Mouse (Mus musculus) liver, adult 2 months (tissue): ENCODE results near the gene Irx2. TPM values are rescaled to one million over a fixed set of nuclear protein-coding genes. Genes with fewer than 3 reads are reported as not detected.

Experiments
- DNase-seq: peaks from one replicate; pipeline ENCODE4 v3.0.0-alpha.2; 2011; ENCODE audit warnings: low read depth, low spot score; ENCODE audit errors: extremely low read depth
- H3K27ac ChIP-seq: fragments of 200-500 bp; replicated peaks from 2 replicates; pipeline ENCODE4 v1.5.1; 2012; ENCODE audit warnings: low read depth, mild to moderate bottlenecking, control low read depth, inconsistent platforms, low read length; ENCODE audit not compliant: insufficient read depth
- H3K27me3 ChIP-seq: fragments of 200-500 bp; 2 replicates; pipeline ENCODE4 v1.6.1; 2012; ENCODE audit warnings: mild to moderate bottlenecking, moderate library complexity, low read length, inconsistent platforms; ENCODE audit not compliant: control insufficient read depth, insufficient read depth
- H3K36me3 ChIP-seq: fragments of 200-500 bp; 2 replicates; pipeline ENCODE4 v1.6.1; 2012; ENCODE audit warnings: low read length, inconsistent platforms; ENCODE audit not compliant: control insufficient read depth, insufficient read depth
- H3K4me1 ChIP-seq: fragments of 200-500 bp; 2 replicates; pipeline ENCODE4 v1.6.1; 2011; ENCODE audit warnings: low read length; ENCODE audit not compliant: control insufficient read depth, insufficient read depth
- H3K4me3 ChIP-seq: fragments of 200-500 bp; 2 replicates; pipeline ENCODE4 v1.5.1; 2011; ENCODE audit warnings: low read depth, mild to moderate bottlenecking, control low read depth, low read length, moderate library complexity; ENCODE audit not compliant: insufficient read depth
- H3K79me2 ChIP-seq: fragments of 200-500 bp; 2 replicates; pipeline ENCODE4 v1.6.1; 2012; ENCODE audit warnings: inconsistent platforms, mild to moderate bottlenecking, low read length, moderate library complexity; ENCODE audit not compliant: control insufficient read depth, insufficient read depth
- H3K9ac ChIP-seq: fragments of 200-500 bp; 2 replicates; pipeline ENCODE4 v1.6.1; 2012; ENCODE audit warnings: low read depth, mild to moderate bottlenecking, control low read depth, inconsistent platforms, low read length
- CTCF ChIP-seq: fragments of 200-500 bp; IDR thresholded peaks from 2 replicates; pipeline ENCODE4 v1.5.1; 2011; ENCODE audit warnings: low read depth, low read length, control low read depth
- POLR2A ChIP-seq: fragments of 200-500 bp; IDR thresholded peaks from 2 replicates; pipeline ENCODE4 v1.6.1; 2011; ENCODE audit warnings: low read length, control low read depth; ENCODE audit not compliant: insufficient read depth; ENCODE audit errors: extremely low read depth
- WGBS: fragments of 180-500 bp; shearing (Covaris S2); methylation state at CpG from one replicate; pipeline ENCODE4 v1.1.7; 2018; 5-methylcytosine and 5-hydroxymethylcytosine counted together
- polyA plus RNA-seq: library from polyadenylated mRNA; depleted of rRNA; stranded (reverse); fragments of >200 nt; gene quantifications from 2 replicates; pipeline ENCODE4 v1.2.3, GENCODE M21; 2012
- total RNA-seq: library from RNA; depleted of rRNA; stranded (reverse); fragments of >200 nt; gene quantifications from 2 replicates; pipeline ENCODE4 v1.2.3, GENCODE M21; 2014

Irx2 gene
- total and polyA plus RNA-seq, 2 experiments = not detected

- H3K79me2 ChIP-seq = no peaks in the 10 kb centered on the region
- WGBS = 5% methylated on average over 26 of the region's 26 CpGs
- no peak overlapping the region for H3K27ac ChIP-seq
- H3K4me3 ChIP-seq = no peak overlapping the region
- DNase-seq = no peak
- H3K27me3 ChIP-seq = peaks cover 7% of the 10 kb centered on the region; the same call in 1 of the 2 replicates
- H3K36me3 ChIP-seq = no peaks in the 10 kb centered on the region
- H3K9ac ChIP-seq = no peak overlapping the region
- TF ChIP-seq CTCF (no peak), POLR2A (no peak)
- H3K4me1 ChIP-seq = 0 out of 2 replicates have a peak, but pooled peaks cover 3% of the 10 kb centered on the region
Observed at GRCm38 (mm10) chr13:72638401-72639130, 9.9 kb downstream of the Irx2 start.

- no peaks in the 10 kb centered on the region for H3K36me3 ChIP-seq
- no peak for TF ChIP-seq CTCF
- no peaks in the 10 kb centered on the region for H3K79me2 ChIP-seq
- 0 out of 2 replicates have a peak, but pooled peaks cover 3% of the 10 kb centered on the region for H3K4me1 ChIP-seq
- WGBS = 1% methylated on average over 32 of the region's 32 CpGs
- no peak overlapping the region for H3K27ac ChIP-seq
- H3K9ac ChIP-seq = no peak overlapping the region; the same call in 1 of the 2 replicates
- peaks cover 7% of the 10 kb centered on the region; the same call in 1 of the 2 replicates for H3K27me3 ChIP-seq
- peak; percentile 37 for DNase-seq
- peak overlapping the region; percentile 54 for H3K4me3 ChIP-seq
Observed at GRCm38 (mm10) chr13:72639441-72640130, 11.0 kb downstream of the Irx2 start.

- peak; percentile 15 for DNase-seq
- Histone ChIP-seq H3K36me3 (no peaks in the 10 kb centered on the region), H3K4me3 (peak overlapping the region; percentile 54; the same call in 1 of the 2 replicates), H3K27ac (no peak overlapping the region), H3K27me3 (peaks cover 7% of the 10 kb centered on the region; the same call in 1 of the 2 replicates), H3K9ac (no peak overlapping the region; the same call in 1 of the 2 replicates), H3K79me2 (no peaks in the 10 kb centered on the region), H3K4me1 (0 out of 2 replicates have a peak, but pooled peaks cover 3% of the 10 kb centered on the region)
- WGBS = 4% methylated on average over 11 of the region's 11 CpGs
- TF ChIP-seq POLR2A (no peak), CTCF (peak; percentile 6; the same call in 1 of the 2 replicates)
Observed at GRCm38 (mm10) chr13:72640131-72640521, 11.5 kb downstream of the Irx2 start.

- Histone ChIP-seq H3K27me3 (no peaks in the 10 kb centered on the region), H3K27ac (no peak overlapping the region), H3K4me3 (no peak overlapping the region), H3K79me2 (no peaks in the 10 kb centered on the region), H3K4me1 (no peaks in the 10 kb centered on the region), H3K36me3 (no peaks in the 10 kb centered on the region), H3K9ac (no peak overlapping the region)
- DNase-seq = no peak
- 26% methylated on average over 1 of the region's 1 CpGs for WGBS
- no peak for TF ChIP-seq POLR2A
- TF ChIP-seq CTCF = no peak
Observed at GRCm38 (mm10) chr13:72656447-72656846, 27.8 kb downstream of the Irx2 start.

GRCm38 (mm10) chr13:72675826-72676225, 47.2 kb downstream of the Irx2 start:
- 73% methylated on average over 1 of the region's 1 CpGs for WGBS
- no peaks in the 10 kb centered on the region for H3K79me2 ChIP-seq
- H3K36me3 ChIP-seq = no peaks in the 10 kb centered on the region
- no peak for DNase-seq
- no peaks in the 10 kb centered on the region for H3K27me3 ChIP-seq
- H3K9ac ChIP-seq = no peak overlapping the region
- TF ChIP-seq CTCF = no peak
- TF ChIP-seq POLR2A = no peak
- no peak overlapping the region for H3K4me3 ChIP-seq
- no peak overlapping the region for H3K27ac ChIP-seq
- no peaks in the 10 kb centered on the region for H3K4me1 ChIP-seq
